Mouse (Mus musculus) kidney, postnatal 25 days (tissue): ENCODE data around the gene BC017158.
"Not testable (repeated sequence)": the region's sequence is repeated elsewhere in the genome, so short reads cannot be mapped to it uniquely, and the experiment has no call there.

Source experiments
- DNase-seq, 2 experiments: peaks; one replicate each; pipeline ENCODE4 v3.0.0; 2021; ENCODE audit warnings: mixed read lengths in 2 of 2

The BC017158 gene

DNA sequence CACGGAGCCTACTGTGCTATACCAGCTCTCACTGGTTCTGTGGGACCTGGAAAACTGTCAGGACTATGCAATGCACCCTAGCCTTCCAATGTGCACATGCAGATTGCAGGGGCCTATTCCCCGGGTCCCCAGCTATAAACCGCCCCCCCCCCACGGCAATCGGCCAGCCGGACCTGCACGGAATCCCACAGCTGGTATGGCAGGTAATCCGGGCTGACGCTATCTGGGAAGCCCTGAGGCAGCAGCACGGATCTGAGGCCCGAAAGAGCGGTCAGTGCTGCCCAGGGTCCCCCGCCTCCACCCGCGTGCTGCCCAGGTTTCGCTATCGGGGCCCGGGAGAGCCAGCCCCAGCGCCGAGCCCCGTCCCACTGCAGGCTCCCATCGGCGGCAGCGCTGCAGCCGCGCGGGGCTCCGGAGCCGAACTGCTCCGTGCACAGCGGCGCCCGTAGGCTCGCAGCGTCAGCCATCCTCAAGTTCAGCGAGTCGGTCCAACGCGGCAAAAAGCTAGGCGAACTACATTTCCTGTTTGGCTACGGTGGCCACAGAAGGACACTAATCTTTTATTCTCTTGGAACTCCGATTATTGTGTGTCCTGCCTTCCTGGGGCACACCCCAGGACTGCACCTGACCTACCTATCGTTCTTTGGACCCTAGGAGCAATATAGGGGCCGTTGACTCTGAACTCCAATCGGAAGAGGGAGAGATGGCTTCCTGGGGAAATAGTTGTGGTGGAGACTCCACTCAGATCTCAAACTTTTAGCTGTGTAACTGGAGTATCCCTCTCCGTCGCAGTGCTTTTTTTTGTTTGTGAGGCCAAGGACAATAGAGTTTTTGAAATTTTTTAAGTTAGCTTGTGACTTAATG is at the start of gene BC017158:
Gene BC017158 (minus strand): TSS at position 554 of the 864 bp plus-strand sequence.
- DNase-seq = peak; percentile 85 to 86

GRCm38 (mm10) chr7:128346991-128347390 is 49.0 kb upstream of the BC017158 start:
- DNase-seq = no peak

DNA sequence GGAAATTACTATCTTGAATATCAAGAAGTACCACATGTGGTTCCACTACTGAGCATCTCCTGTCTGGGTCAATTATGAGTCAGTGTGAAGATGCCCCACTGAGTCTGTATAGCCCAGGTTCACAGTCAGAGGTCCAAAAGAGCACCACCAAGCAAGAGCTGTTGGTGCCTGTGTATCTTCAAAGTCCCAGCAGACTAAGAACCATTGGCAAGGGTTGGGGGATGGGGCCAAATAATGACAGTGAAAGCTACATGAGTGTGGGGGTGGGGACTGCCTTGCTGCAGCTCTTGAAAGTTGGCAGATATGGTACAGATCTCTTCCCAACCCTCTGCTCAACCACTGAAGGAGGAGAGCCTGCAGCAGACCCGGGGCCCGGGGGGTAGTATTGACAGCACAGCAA is 48.6 kb upstream of the BC017158 start:
- no peak for DNase-seq

- peak in 1 of 2 experiments; percentile 26 for DNase-seq
These were observed 47.7 kb upstream of the BC017158 start for GRCm38 (mm10) chr7:128345691-128346090.

GRCm38 (mm10) chr7:128344928-128345653 is 47.1 kb upstream of the BC017158 start:
- peak; percentile 76 to 81 for DNase-seq

DNA sequence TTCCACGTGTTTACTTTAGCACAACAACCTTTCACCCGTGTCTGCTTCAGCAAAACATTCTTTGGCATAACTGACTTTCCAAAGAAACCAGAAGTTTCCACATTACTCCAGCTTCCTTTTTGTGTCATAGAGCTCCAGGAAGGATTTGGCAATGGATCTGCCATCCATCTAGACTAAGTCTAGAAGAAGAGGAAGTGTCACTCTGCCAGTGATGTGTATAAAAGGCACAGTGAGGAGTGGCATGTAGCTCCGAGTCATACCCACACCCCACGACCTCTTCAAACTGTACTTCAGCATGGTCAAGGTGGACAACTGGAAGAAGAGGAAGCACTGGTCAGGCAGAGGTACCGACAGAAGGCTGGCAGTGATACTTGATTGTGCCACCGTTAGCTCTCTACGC is 46.5 kb upstream of the BC017158 start:
- no peak for DNase-seq

- not testable (repeated sequence) for DNase-seq
These were observed 44.7 kb upstream of the BC017158 start for GRCm38 (mm10) chr7:128342691-128343090.

GRCm38 (mm10) chr7:128340321-128340720 is 42.4 kb upstream of the BC017158 start:
- not testable (repeated sequence) for DNase-seq

DNA sequence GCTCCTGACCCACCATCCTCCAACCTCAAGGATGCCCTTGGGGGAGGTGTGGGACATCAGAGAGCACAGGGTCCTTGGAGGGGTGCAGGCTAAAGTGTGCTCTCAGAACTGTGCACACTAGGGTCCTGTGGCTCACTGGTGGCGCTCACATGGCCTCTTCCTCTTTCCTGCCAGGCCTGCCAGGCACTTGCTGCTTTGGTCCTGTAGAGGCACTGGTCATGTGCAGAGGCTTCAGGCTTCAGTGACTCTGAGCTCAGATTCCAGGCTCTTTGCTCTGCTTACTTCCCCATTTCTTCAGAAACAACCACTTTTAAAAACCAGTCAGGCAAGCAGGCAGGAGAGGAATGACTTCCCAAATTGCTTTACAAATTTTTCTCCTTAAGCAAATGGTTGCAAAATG is 34.9 kb upstream of the BC017158 start:
- peak; percentile 42 to 74 for DNase-seq

DNA sequence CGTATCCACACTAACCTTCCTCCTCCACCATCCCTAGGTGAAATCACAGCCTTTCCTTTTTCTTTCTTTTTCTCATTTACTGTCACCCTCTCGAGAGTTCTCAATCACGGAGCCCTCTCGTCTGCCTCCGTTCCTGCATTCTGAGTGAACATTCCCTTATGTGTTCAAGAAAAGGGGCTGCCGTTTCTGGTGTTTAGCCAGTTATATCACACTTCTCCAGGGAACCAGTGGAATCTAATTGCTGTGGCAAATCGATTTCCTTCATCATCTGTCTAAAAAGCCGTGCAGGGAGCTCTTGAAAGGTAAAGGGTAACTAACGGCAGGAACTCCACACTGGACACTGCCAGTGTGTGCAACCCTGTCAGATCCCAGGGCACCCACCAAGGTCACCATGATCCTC is 33.0 kb upstream of the BC017158 start:
- no peak for DNase-seq

DNA sequence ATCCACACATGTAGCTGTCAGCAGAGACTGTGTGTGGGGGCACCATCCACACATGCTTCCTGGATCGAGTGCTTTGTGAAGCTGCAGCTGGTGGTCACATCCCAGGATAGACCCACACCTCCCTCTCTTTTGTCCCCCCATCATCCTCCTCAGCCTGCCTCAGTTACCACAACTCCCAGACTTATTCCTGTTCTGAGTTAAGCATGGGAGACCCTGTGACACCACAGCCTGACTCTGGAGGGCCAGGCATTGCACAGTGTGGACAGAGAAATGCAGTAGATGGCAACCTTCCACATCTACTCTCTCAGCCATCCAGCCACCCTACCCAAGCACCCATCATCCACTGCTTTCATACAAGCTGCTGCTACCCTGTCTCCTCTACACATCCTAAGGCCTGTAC is 27.0 kb upstream of the BC017158 start:
- DNase-seq = no peak

GRCm38 (mm10) chr7:128321260-128321659 is 23.3 kb upstream of the BC017158 start:
- DNase-seq = no peak

DNA sequence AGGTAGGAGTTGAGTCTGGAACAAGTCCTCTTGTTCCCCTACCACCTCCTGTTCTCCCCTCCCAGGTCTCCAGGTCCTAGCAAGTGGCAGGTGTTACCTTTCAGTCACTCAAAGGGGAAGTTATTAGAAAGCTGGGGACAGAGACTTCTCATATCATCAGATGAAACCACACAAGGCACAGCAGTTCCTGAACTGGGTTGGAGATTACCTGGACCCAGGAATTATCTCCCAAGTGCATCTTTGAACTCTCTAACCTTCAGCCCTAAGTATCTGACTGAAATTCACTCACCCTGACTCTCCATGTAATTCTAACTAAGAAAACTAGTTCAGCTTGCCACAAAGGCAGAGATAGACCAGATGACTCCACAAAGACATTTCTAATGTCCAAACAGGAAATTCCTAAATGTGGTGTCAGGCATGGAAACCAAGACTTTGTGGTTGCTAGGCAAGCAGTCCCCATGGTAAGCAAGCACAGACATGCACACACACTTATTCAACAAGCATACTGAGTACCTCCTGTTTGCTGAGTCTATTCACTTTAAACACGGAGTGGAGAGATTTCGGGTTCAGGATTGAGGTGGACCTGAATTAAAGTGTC is 22.3 kb upstream of the BC017158 start:
- no peak for DNase-seq

- DNase-seq = no peak
These were observed 21.2 kb upstream of the BC017158 start for GRCm38 (mm10) chr7:128319140-128319539.

GRCm38 (mm10) chr7:128317011-128317410 is 19.0 kb upstream of the BC017158 start:
- no peak for DNase-seq

- DNase-seq = no peak
These were observed 16.5 kb upstream of the BC017158 start for GRCm38 (mm10) chr7:128314491-128314890.

DNA sequence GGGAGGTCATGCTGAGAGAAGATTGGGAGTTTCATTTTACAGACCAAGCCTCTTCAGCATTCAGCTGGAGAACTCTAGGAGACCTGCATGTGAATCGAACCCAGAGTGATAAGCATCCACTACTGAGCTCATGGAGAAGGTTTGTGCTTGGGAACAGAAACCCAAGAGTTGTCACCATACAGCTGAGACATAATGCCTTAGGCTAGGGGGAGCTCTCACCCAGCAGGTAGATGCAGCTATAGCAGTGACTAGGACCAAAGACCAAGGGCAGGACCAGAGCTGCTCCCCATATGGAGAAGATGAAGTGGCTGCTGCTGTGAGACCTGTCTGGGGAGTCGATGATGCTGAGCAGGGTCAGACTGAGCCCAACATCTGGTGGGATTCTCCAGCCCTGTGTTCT is 15.6 kb upstream of the BC017158 start:
- DNase-seq = no peak

DNA sequence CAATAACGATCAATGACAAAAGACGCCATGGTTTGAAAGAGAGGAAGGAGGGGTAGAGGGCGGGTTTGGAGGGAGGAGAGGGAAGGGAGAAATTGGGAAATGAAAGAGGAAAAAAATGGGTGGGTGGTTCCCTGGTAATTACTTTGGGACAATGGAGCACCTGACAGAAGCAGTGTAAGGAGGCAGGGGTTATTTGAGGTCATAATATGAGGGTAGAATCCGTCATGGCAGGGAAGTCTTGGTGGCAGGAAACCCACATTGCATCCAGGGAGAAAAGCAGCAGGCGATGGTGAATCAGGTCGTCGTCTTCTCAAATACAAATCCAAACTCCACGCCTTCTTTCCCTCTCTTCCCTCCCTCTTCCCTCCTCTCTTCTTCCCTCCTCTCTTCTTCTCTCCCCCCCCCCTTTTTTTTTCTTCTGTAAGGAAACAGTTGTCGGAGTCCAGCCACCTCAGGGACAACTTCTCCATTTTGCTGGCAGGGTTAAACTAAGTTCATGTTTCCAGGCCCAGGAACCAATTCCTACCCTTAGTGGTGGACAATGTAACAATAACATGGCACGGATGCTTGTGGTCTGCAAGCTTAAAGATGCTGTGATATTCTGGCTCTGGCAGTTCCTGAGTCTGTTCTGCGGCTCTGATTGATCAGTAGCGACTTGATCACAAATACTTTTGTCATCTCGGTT is 14.5 kb upstream of the BC017158 start:
- DNase-seq = no peak

DNA sequence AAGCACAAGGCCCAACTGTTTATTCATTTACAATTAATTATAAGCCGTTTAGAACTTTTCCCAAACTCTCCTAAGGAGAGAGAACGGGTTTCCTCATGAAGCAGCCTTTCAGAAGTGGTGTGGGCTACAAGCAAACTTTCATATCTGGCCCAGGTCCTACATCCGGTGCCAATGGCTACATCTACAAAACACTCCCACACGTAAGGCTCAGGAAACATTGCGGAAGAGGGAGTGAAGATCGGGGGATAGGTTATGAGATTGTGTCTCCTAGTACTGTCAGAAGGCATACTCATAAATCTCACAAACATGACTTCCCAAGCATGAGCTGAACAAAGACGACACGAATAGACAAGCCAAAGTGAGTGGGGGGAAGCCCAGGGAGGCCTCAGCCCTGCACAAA is 13.8 kb upstream of the BC017158 start:
- DNase-seq = no peak

DNA sequence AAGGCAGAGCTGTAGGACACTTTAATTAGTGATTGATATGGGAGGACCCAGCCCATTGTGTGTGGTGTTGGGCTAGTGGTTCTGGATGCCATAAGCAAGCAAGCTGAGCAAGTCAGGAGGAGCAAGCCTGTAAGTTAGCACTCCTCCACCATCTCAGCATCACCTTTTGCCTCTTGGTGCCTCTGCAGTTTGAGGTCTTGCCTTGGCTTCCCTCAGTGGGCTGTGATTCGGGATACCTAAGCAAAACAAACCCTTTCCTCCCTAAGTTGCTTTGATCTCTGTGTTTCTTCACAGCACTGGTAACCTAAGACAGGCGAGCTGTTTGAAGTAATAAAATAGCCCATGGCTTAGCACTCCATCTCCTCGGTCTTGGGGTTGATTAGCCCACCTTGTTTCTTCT is 13.3 kb upstream of the BC017158 start:
- DNase-seq = no peak

GRCm38 (mm10) chr7:128310229-128310688 is 12.3 kb upstream of the BC017158 start:
- no peak for DNase-seq

GRCm38 (mm10) chr7:128309776-128310175 is 11.8 kb upstream of the BC017158 start:
- DNase-seq = no peak

DNA sequence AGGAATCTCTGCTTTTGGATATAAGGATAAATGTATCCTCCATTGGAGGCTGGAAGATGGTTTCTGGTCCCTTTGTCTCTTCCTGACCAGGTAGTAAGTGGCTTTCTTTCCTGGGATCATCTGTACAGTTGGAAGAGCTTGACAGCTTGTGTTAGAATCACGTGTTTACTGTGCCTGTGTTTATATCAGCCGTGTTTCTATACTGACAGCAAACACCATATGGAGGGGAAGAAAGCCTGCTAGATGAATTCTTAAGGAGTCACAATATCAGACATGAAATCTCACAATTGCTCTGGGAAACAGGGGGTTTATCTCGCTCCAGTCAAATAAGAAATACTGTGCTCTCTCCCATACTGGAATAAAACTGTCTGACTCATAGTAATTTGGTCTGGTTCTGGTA is 11.2 kb upstream of the BC017158 start:
- no peak for DNase-seq
